Mouse (Mus musculus): Measurements from ENCODE around the gene Snx17. TPM values are rescaled to one million over a fixed set of nuclear protein-coding genes. Genes with fewer than 3 reads are reported as not detected.

Gene Snx17
- polyA plus RNA-seq, 1 experiment from 2014 or later = 155 TPM

DNA sequence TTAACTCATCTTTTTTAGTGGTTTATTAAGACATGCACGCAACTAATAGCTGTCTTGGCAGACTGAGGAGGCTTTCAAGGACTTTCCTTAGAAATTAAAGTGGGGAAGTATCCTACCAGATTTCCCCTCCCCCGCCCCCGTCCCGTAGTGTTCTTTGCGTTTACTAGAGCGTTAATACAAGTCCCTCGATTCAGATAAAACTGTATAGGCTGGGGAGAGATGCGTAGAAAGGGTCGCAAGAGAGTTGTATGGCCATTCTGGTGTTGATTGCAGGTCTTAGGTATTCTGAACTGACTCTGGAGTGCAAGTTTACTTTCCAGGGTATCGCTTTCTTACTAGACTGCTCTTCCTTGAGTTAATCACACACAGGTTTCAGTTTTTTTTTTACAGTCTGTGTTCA is 49.2 kb downstream of the Snx17 start:
- Histone ChIP-seq H3K4me2 (peak overlapping the region; percentile 92), H3K27me3 (no peaks in the 10 kb centered on the region), H3K9me3 (no peaks in the 10 kb centered on the region), H3K36me3 (peaks cover 36% of the 10 kb centered on the region), H3K4me1 (peaks cover 8% of the 10 kb centered on the region), H3K27ac (peak overlapping the region; percentile 99; the same call in 1 of the 2 replicates), H3K9ac (peak overlapping the region; percentile 96), H3K4me3 (peak overlapping the region; percentile 93)
- no peak for ATAC-seq (ENCODE audit: insufficient number of reproducible peaks, insufficient read depth, low FRiP score, low TSS enrichment, low read depth)
- WGBS = 21% methylated on average over 10 of the region's 10 CpGs

Other genes with a start within 250 kb of the Snx17 start
- 8.2 and 11.5 TPM in 2 replicates for gene Cgref1, start 247.6 kb upstream of the Snx17 start, polyA plus RNA-seq (2015; fragmentation: Nextera tagmentation; extraction: Ambion mirVana)
- gene Preb, start 232.9 kb upstream of the Snx17 start, polyA plus RNA-seq (2015; fragmentation: Nextera tagmentation; extraction: Ambion mirVana) = 132 and 133 TPM in 2 replicates
- gene Tcf23, start 224.6 kb upstream of the Snx17 start, polyA plus RNA-seq (2015; fragmentation: Nextera tagmentation; extraction: Ambion mirVana) = 0.08 TPM in 1 of 2 replicates, not detected in the other
- gene Atraid, start 144.9 kb upstream of the Snx17 start, polyA plus RNA-seq (2015; fragmentation: Nextera tagmentation; extraction: Ambion mirVana) = 123 and 138 TPM in 2 replicates
- gene Slc5a6, start 144.3 kb upstream of the Snx17 start, polyA plus RNA-seq (2015; fragmentation: Nextera tagmentation; extraction: Ambion mirVana) = 10.2 and 11.8 TPM in 2 replicates
- gene Cad, start 138.4 kb upstream of the Snx17 start, polyA plus RNA-seq (2015; fragmentation: Nextera tagmentation; extraction: Ambion mirVana) = 27.9 and 30.2 TPM in 2 replicates
- not detected in 2 replicates for gene Dnajc5g, start 86.9 kb upstream of the Snx17 start, polyA plus RNA-seq (2015; fragmentation: Nextera tagmentation; extraction: Ambion mirVana)
- gene Slc30a3, start 85.0 kb upstream of the Snx17 start, polyA plus RNA-seq (2015; fragmentation: Nextera tagmentation; extraction: Ambion mirVana) = 0.73 TPM in 1 of 2 replicates, not detected in the other
- gene Trim54, start 76.5 kb upstream of the Snx17 start, polyA plus RNA-seq (2015; fragmentation: Nextera tagmentation; extraction: Ambion mirVana) = 0.37 and 0.62 TPM in 2 replicates
- not detected in 2 replicates for gene Ucn, start 54.4 kb upstream of the Snx17 start, polyA plus RNA-seq (2015; fragmentation: Nextera tagmentation; extraction: Ambion mirVana)
- 69.4 and 70.2 TPM in 2 replicates for gene Mpv17, start 39.0 kb upstream of the Snx17 start, polyA plus RNA-seq (2015; fragmentation: Nextera tagmentation; extraction: Ambion mirVana)
- 0.41 and 2.6 TPM in 2 replicates for gene Gm29609, start 13.3 kb upstream of the Snx17 start, polyA plus RNA-seq (2015; fragmentation: Nextera tagmentation; extraction: Ambion mirVana)
- gene Gtf3c2, start 13.1 kb upstream of the Snx17 start, polyA plus RNA-seq (2015; fragmentation: Nextera tagmentation; extraction: Ambion mirVana) = 81.9 and 87.5 TPM in 2 replicates
- 61.8 and 71.2 TPM in 2 replicates for gene Eif2b4, start 203 bp downstream of the Snx17 start, polyA plus RNA-seq (2015; fragmentation: Nextera tagmentation; extraction: Ambion mirVana)
- gene Zfp513, start 9.1 kb downstream of the Snx17 start, polyA plus RNA-seq (2015; fragmentation: Nextera tagmentation; extraction: Ambion mirVana) = 11.2 and 14.8 TPM in 2 replicates
- 130 and 139 TPM in 2 replicates for gene Ppm1g, start 27.5 kb downstream of the Snx17 start, polyA plus RNA-seq (2015; fragmentation: Nextera tagmentation; extraction: Ambion mirVana)
- 159 and 161 TPM in 2 replicates for gene Nrbp1, start 47.6 kb downstream of the Snx17 start, polyA plus RNA-seq (2015; fragmentation: Nextera tagmentation; extraction: Ambion mirVana)
- gene Gm9970, start 48.0 kb downstream of the Snx17 start, polyA plus RNA-seq (2015; fragmentation: Nextera tagmentation; extraction: Ambion mirVana) = 0.54 TPM in 1 of 2 replicates, not detected in the other
- 15.4 and 16.2 TPM in 2 replicates for gene Krtcap3, start 58.5 kb downstream of the Snx17 start, polyA plus RNA-seq (2015; fragmentation: Nextera tagmentation; extraction: Ambion mirVana)
- gene Ift172, start 97.9 kb downstream of the Snx17 start, polyA plus RNA-seq (2015; fragmentation: Nextera tagmentation; extraction: Ambion mirVana) = 44.8 and 47.1 TPM in 2 replicates
- gene Fndc4, start 102.9 kb downstream of the Snx17 start, polyA plus RNA-seq (2015; fragmentation: Nextera tagmentation; extraction: Ambion mirVana) = 80.5 and 89.0 TPM in 2 replicates
- 0.79 and 1.0 TPM in 2 replicates for gene Gckr, start 104.2 kb downstream of the Snx17 start, polyA plus RNA-seq (2015; fragmentation: Nextera tagmentation; extraction: Ambion mirVana)

Data from embryonic facial prominence, embryonic 13.5 days (tissue).